Mouse (Mus musculus): ENCODE measurements around the gene Ankmy1.

DNA sequence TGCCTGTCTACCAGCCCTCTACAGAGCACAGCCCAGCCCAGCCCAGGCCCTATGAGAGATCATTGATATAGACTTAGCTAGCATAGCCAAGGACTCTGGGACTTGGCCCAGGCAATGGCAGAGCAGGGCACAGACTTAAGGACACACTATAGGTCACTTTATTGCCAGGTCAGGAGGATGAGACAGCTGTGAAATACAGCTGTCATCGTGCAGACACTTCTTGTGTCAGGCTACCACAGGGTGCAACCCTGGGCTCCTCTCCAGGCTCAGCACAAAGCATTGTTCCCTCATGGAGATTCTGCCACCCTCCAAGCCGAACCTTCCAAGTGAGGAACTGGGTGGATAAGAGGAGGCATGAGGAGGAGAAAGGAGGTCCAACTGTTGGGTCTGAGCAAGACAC lies 32.7 kb downstream of the Ankmy1 start:
- TF ChIP-seq CTCF (IDR thresholded peaks at IDR 0.05; ENCODE audit: low read depth, low read length): no peak
- no peak for TF ChIP-seq POLR2A (IDR thresholded peaks at IDR 0.05; ENCODE audit: extremely low read depth, insufficient read depth, low read length)

Measured in liver, adult 2 months (tissue).